Mouse (Mus musculus) ES-E14 (cell line): ENCODE results near the gene Zmym3.

Experiments used
- CHD2 ChIP-seq: IDR thresholded peaks from 2 replicates; pipeline ENCODE4 v1.6.1; 2014; ENCODE audit warnings: mild to moderate bottlenecking, low read depth, low read length, inconsistent platforms
- MAFK ChIP-seq: IDR thresholded peaks from 2 replicates; pipeline ENCODE4 v1.6.1; 2014; ENCODE audit warnings: mild to moderate bottlenecking, low read depth, low read length, inconsistent platforms; ENCODE audit not compliant: insufficient read depth
- ZC3H11A ChIP-seq: IDR thresholded peaks from 2 replicates; pipeline ENCODE4 v1.6.1; 2012; ENCODE audit warnings: low read depth, mild to moderate bottlenecking, inconsistent platforms, low read length, borderline replicate concordance
- ZNF384 ChIP-seq: IDR thresholded peaks from 2 replicates; pipeline ENCODE4 v1.6.1; 2012; ENCODE audit warnings: low read depth, low read length, inconsistent platforms

- TF ChIP-seq ZC3H11A (no peak), MAFK (no peak), ZNF384 (no peak), CHD2 (no peak)
Observed at GRCm38 (mm10) chrX:101420700-101421095, at the start of gene Zmym3.
